Mouse (Mus musculus): Measurements from ENCODE around the gene Igsf3. TPM values are rescaled to one million over a fixed set of nuclear protein-coding genes. Genes with fewer than 3 reads are reported as not detected.

The Igsf3 gene
- polyA plus RNA-seq, 1 experiment = 24.9 TPM

- no peak overlapping the region for H3K27ac ChIP-seq (ENCODE audit: insufficient read depth, low read length)
- H3K4me3 ChIP-seq (ENCODE audit: insufficient read depth, low read length) = no peak overlapping the region
- peaks cover 5% of the 10 kb centered on the region; the same call in 1 of the 2 replicates for H3K4me1 ChIP-seq (ENCODE audit: control insufficient read depth, insufficient read depth, low read length)
- no peak for TF ChIP-seq CTCF (IDR thresholded peaks at IDR 0.05; ENCODE audit: borderline replicate concordance, insufficient read depth, low read length)
- TF ChIP-seq POLR2A (IDR thresholded peaks at IDR 0.05; ENCODE audit: low read depth, low read length) = no peak
Measured at GRCm38 (mm10) chr3:101435672-101436071, 58.8 kb downstream of the Igsf3 start.

GRCm38 (mm10) chr3:101436469-101436868 is 59.6 kb downstream of the Igsf3 start:
- Histone ChIP-seq H3K27ac (ENCODE audit: insufficient read depth, low read length) (no peak overlapping the region), H3K4me3 (ENCODE audit: insufficient read depth, low read length) (no peak overlapping the region), H3K4me1 (ENCODE audit: control insufficient read depth, insufficient read depth, low read length) (peaks cover 5% of the 10 kb centered on the region; the same call in 1 of the 2 replicates)
- TF ChIP-seq CTCF (IDR thresholded peaks at IDR 0.05; ENCODE audit: borderline replicate concordance, insufficient read depth, low read length) (no peak), POLR2A (IDR thresholded peaks at IDR 0.05; ENCODE audit: low read depth, low read length) (no peak)

- Histone ChIP-seq H3K4me1 (ENCODE audit: control insufficient read depth, insufficient read depth, low read length) (peaks cover 5% of the 10 kb centered on the region; the same call in 1 of the 2 replicates), H3K27ac (ENCODE audit: insufficient read depth, low read length) (no peak overlapping the region), H3K4me3 (ENCODE audit: insufficient read depth, low read length) (no peak overlapping the region)
- TF ChIP-seq POLR2A (IDR thresholded peaks at IDR 0.05; ENCODE audit: low read depth, low read length) (no peak), CTCF (IDR thresholded peaks at IDR 0.05; ENCODE audit: borderline replicate concordance, insufficient read depth, low read length) (no peak)
Measured at GRCm38 (mm10) chr3:101437021-101437563, 60.2 kb downstream of the Igsf3 start.

GRCm38 (mm10) chr3:101443265-101443881 is 66.5 kb downstream of the Igsf3 start:
- Histone ChIP-seq H3K27ac (ENCODE audit: insufficient read depth, low read length) (no peak overlapping the region), H3K4me1 (ENCODE audit: control insufficient read depth, insufficient read depth, low read length) (peaks cover 3% of the 10 kb centered on the region), H3K4me3 (ENCODE audit: insufficient read depth, low read length) (no peak overlapping the region)
- TF ChIP-seq POLR2A (IDR thresholded peaks at IDR 0.05; ENCODE audit: low read depth, low read length) = no peak
- no peak for TF ChIP-seq CTCF (IDR thresholded peaks at IDR 0.05; ENCODE audit: borderline replicate concordance, insufficient read depth, low read length)

- Histone ChIP-seq H3K4me3 (ENCODE audit: insufficient read depth, low read length) (no peak overlapping the region), H3K4me1 (ENCODE audit: control insufficient read depth, insufficient read depth, low read length) (peaks cover 9% of the 10 kb centered on the region), H3K27ac (ENCODE audit: insufficient read depth, low read length) (no peak overlapping the region)
- TF ChIP-seq POLR2A (IDR thresholded peaks at IDR 0.05; ENCODE audit: low read depth, low read length) = no peak
- no peak for TF ChIP-seq CTCF (IDR thresholded peaks at IDR 0.05; ENCODE audit: borderline replicate concordance, insufficient read depth, low read length)
Measured at GRCm38 (mm10) chr3:101444437-101444836, 67.6 kb downstream of the Igsf3 start.

GRCm38 (mm10) chr3:101447239-101447638 is 70.4 kb downstream of the Igsf3 start:
- Histone ChIP-seq H3K27ac (ENCODE audit: insufficient read depth, low read length) (no peak overlapping the region), H3K4me1 (ENCODE audit: control insufficient read depth, insufficient read depth, low read length) (peaks cover 9% of the 10 kb centered on the region), H3K4me3 (ENCODE audit: insufficient read depth, low read length) (no peak overlapping the region)
- TF ChIP-seq CTCF (IDR thresholded peaks at IDR 0.05; ENCODE audit: borderline replicate concordance, insufficient read depth, low read length) (no peak), POLR2A (IDR thresholded peaks at IDR 0.05; ENCODE audit: low read depth, low read length) (no peak)

- Histone ChIP-seq H3K27ac (ENCODE audit: insufficient read depth, low read length) (0 out of 2 replicates have a peak overlapping the region, but pooled peaks have one; percentile 28), H3K4me3 (ENCODE audit: insufficient read depth, low read length) (no peak overlapping the region), H3K4me1 (ENCODE audit: control insufficient read depth, insufficient read depth, low read length) (peaks cover 9% of the 10 kb centered on the region)
- TF ChIP-seq POLR2A (IDR thresholded peaks at IDR 0.05; ENCODE audit: low read depth, low read length) = no peak
- no peak for TF ChIP-seq CTCF (IDR thresholded peaks at IDR 0.05; ENCODE audit: borderline replicate concordance, insufficient read depth, low read length)
Measured at GRCm38 (mm10) chr3:101448765-101449164, 71.9 kb downstream of the Igsf3 start.

GRCm38 (mm10) chr3:101450811-101451428 is 74.0 kb downstream of the Igsf3 start:
- Histone ChIP-seq H3K4me3 (ENCODE audit: insufficient read depth, low read length) (no peak overlapping the region), H3K4me1 (ENCODE audit: control insufficient read depth, insufficient read depth, low read length) (peaks cover 9% of the 10 kb centered on the region), H3K27ac (ENCODE audit: insufficient read depth, low read length) (no peak overlapping the region)
- TF ChIP-seq CTCF (IDR thresholded peaks at IDR 0.05; ENCODE audit: borderline replicate concordance, insufficient read depth, low read length) (no peak), POLR2A (IDR thresholded peaks at IDR 0.05; ENCODE audit: low read depth, low read length) (no peak)

- peaks cover 2% of the 10 kb centered on the region; the same call in 1 of the 2 replicates for H3K4me1 ChIP-seq (ENCODE audit: control insufficient read depth, insufficient read depth, low read length)
- H3K4me3 ChIP-seq (ENCODE audit: insufficient read depth, low read length) = no peak overlapping the region
- H3K27ac ChIP-seq (ENCODE audit: insufficient read depth, low read length) = no peak overlapping the region
- TF ChIP-seq CTCF (IDR thresholded peaks at IDR 0.05; ENCODE audit: borderline replicate concordance, insufficient read depth, low read length) (no peak), POLR2A (IDR thresholded peaks at IDR 0.05; ENCODE audit: low read depth, low read length) (no peak)
Measured at GRCm38 (mm10) chr3:101460618-101461017, 83.7 kb downstream of the Igsf3 start.

GRCm38 (mm10) chr3:101461046-101461445 is 84.2 kb downstream of the Igsf3 start:
- H3K4me3 ChIP-seq (ENCODE audit: insufficient read depth, low read length) = no peak overlapping the region
- H3K4me1 ChIP-seq (ENCODE audit: control insufficient read depth, insufficient read depth, low read length) = peaks cover 2% of the 10 kb centered on the region; the same call in 1 of the 2 replicates
- TF ChIP-seq CTCF (IDR thresholded peaks at IDR 0.05; ENCODE audit: borderline replicate concordance, insufficient read depth, low read length) = no peak
- TF ChIP-seq POLR2A (IDR thresholded peaks at IDR 0.05; ENCODE audit: low read depth, low read length) = no peak
- H3K27ac ChIP-seq (ENCODE audit: insufficient read depth, low read length) = no peak overlapping the region
